Mouse (Mus musculus) heart, embryonic 14.5 days (tissue): Measurements from ENCODE around the gene Bbs9. TPM values are rescaled to one million over a fixed set of nuclear protein-coding genes. Genes with fewer than 3 reads are reported as not detected.

Experiments
- ATAC-seq: fragments of 200-750 bp; cut with Nextera tagmentation; 2 replicates; pipeline ENCODE4 v1.8.0; 2017; ENCODE audit warnings: low read depth, moderate TSS enrichment; ENCODE audit not compliant: insufficient number of reproducible peaks, insufficient read depth, low FRiP score
- H3K27ac ChIP-seq, 2 experiments: fragments of 200-500 bp in 1 of 2; fragments of 300-500 bp in 1 of 2; sonication (generic) in 1 of 2; replicated peaks in 1 of 2; 2 replicates each; pipeline ENCODE4 v1.5.1; 2012 to 2014; ENCODE audit warnings: low read depth in 2 of 2, low read length in 2 of 2, control low read depth in 1 of 2, mild to moderate bottlenecking in 1 of 2, mixed read lengths in 1 of 2; ENCODE audit not compliant: control insufficient read depth in 1 of 2, insufficient read depth in 1 of 2
- H3K27me3 ChIP-seq: fragments of 300-500 bp; sonication (generic); 2 replicates; pipeline ENCODE4 v1.6.1; 2014; ENCODE audit warnings: mild to moderate bottlenecking, low read length, control low read depth; ENCODE audit not compliant: control insufficient read depth, insufficient read depth
- H3K36me3 ChIP-seq: fragments of 300-500 bp; sonication (generic); 2 replicates; pipeline ENCODE4 v1.6.1; 2014; ENCODE audit warnings: mild to moderate bottlenecking, control low read depth, low read length, mixed read lengths; ENCODE audit not compliant: control insufficient read depth, insufficient read depth
- H3K4me1 ChIP-seq, 2 experiments: fragments of 200-500 bp in 1 of 2; fragments of 300-500 bp in 1 of 2; sonication (generic) in 1 of 2; 2 replicates each; pipeline ENCODE4 v1.6.1; 2012 to 2014; ENCODE audit warnings: low read length in 2 of 2, control low read depth in 1 of 2, mixed read lengths in 1 of 2; ENCODE audit not compliant: control insufficient read depth in 2 of 2, insufficient read depth in 2 of 2
- H3K4me2 ChIP-seq: fragments of 300-500 bp; sonication (generic); 2 replicates; pipeline ENCODE4 v1.6.1; 2014; ENCODE audit warnings: mild to moderate bottlenecking, low read length
- H3K4me3 ChIP-seq, 2 experiments: fragments of 200-500 bp in 1 of 2; fragments of 300-500 bp in 1 of 2; sonication (generic) in 1 of 2; 2 replicates each; pipeline ENCODE4 v1.5.1; 2012 to 2014; ENCODE audit warnings: low read length in 2 of 2, mild to moderate bottlenecking in 2 of 2, control low read depth in 1 of 2, low read depth in 1 of 2, moderate library complexity in 1 of 2; ENCODE audit not compliant: control insufficient read depth in 1 of 2, insufficient read depth in 1 of 2
- H3K9ac ChIP-seq: fragments of 300-500 bp; sonication (generic); 2 replicates; pipeline ENCODE4 v1.6.1; 2014; ENCODE audit warnings: mild to moderate bottlenecking, low read length
- H3K9me3 ChIP-seq: fragments of 300-500 bp; sonication (generic); 2 replicates; pipeline ENCODE4 v1.6.1; 2016; ENCODE audit warnings: low read length, control low read depth; ENCODE audit not compliant: control insufficient read depth
- whole genome bisulfite sequencing: fragments of 180-500 bp; shearing (Covaris S2); extraction: QIAGEN DNeasy Blood & Tissue Kit; methylation state at CpG from one replicate; pipeline ENCODE4 v1.1.7; 2014; 5-methylcytosine and 5-hydroxymethylcytosine counted together
- polyA plus RNA-seq: library from polyadenylated mRNA; unstranded; fragments of >200 nt; fragmentation: Nextera tagmentation; extraction: Ambion mirVana; gene quantifications from 2 replicates; pipeline ENCODE4 v1.2.1, GENCODE M21; 2014

The Bbs9 gene
- polyA plus RNA-seq, 1 experiment from 2014 or later = 11.6 TPM

DNA sequence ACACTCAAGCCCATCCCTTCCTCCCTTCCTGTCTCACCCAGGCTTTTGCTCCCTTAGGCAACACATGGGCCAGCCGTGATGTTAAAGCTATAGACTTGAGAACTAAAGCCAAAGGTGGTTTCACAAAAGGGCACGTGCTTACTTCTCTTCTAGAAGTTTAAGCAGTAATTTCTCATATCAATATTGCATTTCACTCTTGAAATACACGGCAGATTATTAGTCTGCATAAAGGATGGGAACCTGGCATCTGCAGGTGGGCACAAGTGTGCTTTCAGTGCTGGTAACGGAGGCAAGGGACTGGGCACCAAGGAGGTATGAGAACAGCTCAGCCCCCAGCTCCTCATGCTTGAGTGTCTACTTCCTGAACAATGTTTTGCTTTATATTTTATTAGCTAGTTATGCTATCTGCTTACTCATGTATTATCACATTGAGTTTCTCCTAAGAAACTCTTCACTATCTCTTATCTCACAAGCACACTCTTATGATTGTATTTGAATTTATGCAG lies 334.2 kb downstream of the Bbs9 start:
- Histone ChIP-seq H3K9me3 (no peaks in the 10 kb centered on the region), H3K4me1 (peaks cover 5 to 8% of the 10 kb centered on the region in 2 experiments), H3K9ac (no peak overlapping the region), H3K27me3 (no peaks in the 10 kb centered on the region), H3K4me2 (no peak overlapping the region), H3K27ac (no peak overlapping the region), H3K36me3 (no peaks in the 10 kb centered on the region), H3K4me3 (no peak overlapping the region)
- ATAC-seq = no peak
- WGBS = 85% methylated on average over 4 of the region's 4 CpGs

GRCm38 (mm10) chr9:22810454-22810853 lies 334.9 kb downstream of the Bbs9 start:
- H3K27me3 ChIP-seq = no peaks in the 10 kb centered on the region
- no peak overlapping the region for H3K27ac ChIP-seq
- H3K9me3 ChIP-seq = no peaks in the 10 kb centered on the region
- peaks cover 11 to 16% of the 10 kb centered on the region in 2 experiments for H3K4me1 ChIP-seq
- no peak overlapping the region for H3K4me2 ChIP-seq
- no peak for ATAC-seq
- no peak overlapping the region for H3K9ac ChIP-seq
- H3K4me3 ChIP-seq = no peak overlapping the region
- WGBS = 86% methylated on average over 8 of the region's 8 CpGs
- H3K36me3 ChIP-seq = no peaks in the 10 kb centered on the region

DNA sequence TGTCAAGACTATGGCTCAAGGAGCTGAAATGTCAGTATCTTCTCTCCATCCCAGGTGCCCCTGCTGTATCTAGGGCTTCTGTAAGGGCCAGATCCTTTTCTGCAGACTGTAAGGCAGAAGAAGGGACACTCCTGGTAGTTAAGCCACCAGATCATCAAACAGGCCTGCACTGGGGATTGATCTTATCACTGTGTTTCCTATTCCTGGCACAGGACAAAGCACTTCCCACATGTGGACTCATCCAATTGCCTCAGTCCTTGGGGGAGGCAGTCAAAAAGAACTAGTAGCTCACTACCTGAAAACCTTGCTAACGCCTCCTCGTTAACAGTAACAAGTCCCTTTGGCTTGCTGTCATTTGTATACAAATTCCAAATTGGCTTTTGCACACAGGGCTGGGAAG lies 336.4 kb downstream of the Bbs9 start:
- Histone ChIP-seq H3K4me1 (peaks cover 11 to 17% of the 10 kb centered on the region in 2 experiments), H3K27ac (no peak overlapping the region), H3K9ac (no peak overlapping the region), H3K27me3 (no peaks in the 10 kb centered on the region), H3K36me3 (no peaks in the 10 kb centered on the region), H3K4me3 (no peak overlapping the region), H3K9me3 (no peaks in the 10 kb centered on the region), H3K4me2 (no peak overlapping the region)
- ATAC-seq = no peak
- 66% methylated on average over 2 of the region's 2 CpGs for WGBS

DNA sequence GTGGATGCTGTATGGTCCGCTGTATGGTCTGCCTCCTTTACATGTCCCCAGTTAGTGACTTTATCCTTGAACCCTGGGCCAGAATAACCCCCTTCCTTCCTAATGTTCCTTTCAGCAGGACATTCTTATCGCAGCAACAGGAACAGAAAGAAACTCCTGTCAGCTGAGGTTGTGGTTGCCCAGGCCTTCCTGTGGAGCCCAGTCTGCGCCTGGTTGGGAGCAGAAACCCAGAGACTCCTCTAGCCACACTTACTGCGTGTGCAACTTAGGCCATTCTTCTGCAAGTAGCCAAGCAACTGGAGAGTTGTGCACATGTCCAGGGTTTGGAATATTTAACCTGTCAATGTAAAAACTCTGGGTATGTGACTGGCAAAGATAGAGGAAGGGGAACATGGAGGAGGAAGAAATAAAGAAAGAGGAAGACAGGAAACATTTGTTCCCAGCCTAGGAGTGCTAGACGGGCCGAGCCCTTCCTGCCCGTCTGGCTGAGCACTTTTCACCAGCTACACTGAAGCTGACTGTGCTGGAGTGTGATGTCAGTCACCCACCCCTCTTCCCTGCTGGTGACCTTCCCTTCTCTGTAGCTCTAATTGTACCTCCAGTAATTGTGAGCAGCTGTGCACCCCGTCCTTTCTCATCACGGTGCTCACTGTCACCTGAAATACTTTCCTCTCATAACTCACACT lies 339.0 kb downstream of the Bbs9 start:
- Histone ChIP-seq H3K4me1 (peaks cover 11 to 17% of the 10 kb centered on the region in 2 experiments), H3K27me3 (no peaks in the 10 kb centered on the region), H3K36me3 (no peaks in the 10 kb centered on the region), H3K9ac (no peak overlapping the region), H3K9me3 (no peaks in the 10 kb centered on the region), H3K4me3 (no peak overlapping the region), H3K27ac (peak overlapping the region; percentile 23 to 59; a peak in 3 of 4 replicates), H3K4me2 (peak overlapping the region; percentile 16)
- peak; percentile 33 for ATAC-seq
- 31% methylated on average over 9 of the region's 9 CpGs for WGBS

DNA sequence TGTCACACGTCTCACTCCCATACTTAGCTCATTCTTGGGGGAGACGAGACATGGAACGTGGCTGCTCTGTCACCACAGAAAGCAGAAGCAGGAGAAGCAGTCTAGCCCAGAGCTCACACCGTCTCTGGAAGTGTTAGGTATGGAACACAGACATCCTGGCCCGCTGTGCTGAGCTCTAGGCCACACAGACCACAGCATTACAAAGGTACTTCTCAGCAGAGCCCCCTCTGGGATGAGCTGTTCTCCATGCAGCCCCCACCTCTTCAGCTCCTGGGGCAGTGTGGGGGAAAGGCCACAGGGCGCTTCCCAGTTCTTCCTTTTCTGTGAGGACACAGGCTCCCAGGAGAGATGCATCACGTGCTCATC lies 339.6 kb downstream of the Bbs9 start:
- Histone ChIP-seq H3K27ac (peak overlapping the region; percentile 23 to 59; a peak in 3 of 4 replicates), H3K4me2 (peak overlapping the region; percentile 16)
- ATAC-seq = peak; percentile 32; the same call in 1 of the 2 replicates

GRCm38 (mm10) chr9:22819539-22819938 lies 344.0 kb downstream of the Bbs9 start:
- Histone ChIP-seq H3K4me1 (peaks cover 14 to 20% of the 10 kb centered on the region in 2 experiments), H3K36me3 (no peaks in the 10 kb centered on the region), H3K9ac (no peak overlapping the region), H3K27ac (no peak overlapping the region), H3K27me3 (no peaks in the 10 kb centered on the region), H3K4me2 (no peak overlapping the region), H3K9me3 (no peaks in the 10 kb centered on the region), H3K4me3 (no peak overlapping the region)
- no peak for ATAC-seq
- WGBS = 77% methylated on average over 6 of the region's 6 CpGs

More for the DNA sequence above, 339.6 kb downstream of the Bbs9 start:
- Histone ChIP-seq H3K4me1 (peaks cover 11 to 17% of the 10 kb centered on the region in 2 experiments), H3K9ac (no peak overlapping the region), H3K9me3 (no peaks in the 10 kb centered on the region), H3K4me3 (no peak overlapping the region), H3K36me3 (no peaks in the 10 kb centered on the region), H3K27me3 (no peaks in the 10 kb centered on the region)
- 33% methylated on average over 7 of the region's 7 CpGs for WGBS

DNA sequence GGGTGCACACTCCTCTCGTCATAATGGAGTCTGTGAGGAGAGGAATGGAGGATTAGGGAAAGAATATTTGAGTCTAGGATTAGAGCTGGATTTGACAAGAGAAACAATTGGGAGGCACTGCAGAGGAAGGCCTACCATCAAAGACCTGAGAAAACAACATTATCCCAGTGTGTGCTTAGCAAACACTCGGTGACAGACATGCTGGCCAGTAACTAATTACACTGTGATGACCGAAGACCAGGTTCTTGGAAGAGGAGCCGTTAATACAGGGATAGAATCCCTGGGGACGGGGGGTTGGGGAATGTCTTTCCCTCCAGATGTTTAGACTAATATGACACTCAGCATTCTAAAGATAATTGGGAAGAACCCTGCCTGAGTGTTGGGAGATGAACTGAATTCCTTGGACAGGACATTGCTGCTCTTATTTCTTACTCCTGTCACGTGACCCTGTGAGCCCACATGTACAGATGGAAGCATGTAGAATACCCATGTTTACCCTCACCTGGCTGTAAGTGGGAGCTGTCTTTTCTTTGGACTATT lies 345.2 kb downstream of the Bbs9 start:
- H3K4me1 ChIP-seq = peaks cover 8 to 11% of the 10 kb centered on the region in 2 experiments
- H3K27ac ChIP-seq = no peak overlapping the region
- no peak for ATAC-seq
- H3K36me3 ChIP-seq = no peaks in the 10 kb centered on the region
- H3K4me3 ChIP-seq = no peak overlapping the region
- 52% methylated on average over 6 of the region's 6 CpGs for WGBS
- no peaks in the 10 kb centered on the region for H3K27me3 ChIP-seq
- no peak overlapping the region for H3K9ac ChIP-seq
- no peaks in the 10 kb centered on the region for H3K9me3 ChIP-seq
- no peak overlapping the region for H3K4me2 ChIP-seq
